Mouse (Mus musculus): ENCODE results near the gene Srp9. TPM values are rescaled to one million over a fixed set of nuclear protein-coding genes. Genes with fewer than 3 reads are reported as not detected.
"Not testable (repeated sequence)": the region's sequence is repeated elsewhere in the genome, so short reads cannot be mapped to it uniquely, and the experiment has no call there.

Gene Srp9
- total RNA-seq, 2 experiments from 2014 or later, result 64.7 to 68.9 TPM

DNA sequence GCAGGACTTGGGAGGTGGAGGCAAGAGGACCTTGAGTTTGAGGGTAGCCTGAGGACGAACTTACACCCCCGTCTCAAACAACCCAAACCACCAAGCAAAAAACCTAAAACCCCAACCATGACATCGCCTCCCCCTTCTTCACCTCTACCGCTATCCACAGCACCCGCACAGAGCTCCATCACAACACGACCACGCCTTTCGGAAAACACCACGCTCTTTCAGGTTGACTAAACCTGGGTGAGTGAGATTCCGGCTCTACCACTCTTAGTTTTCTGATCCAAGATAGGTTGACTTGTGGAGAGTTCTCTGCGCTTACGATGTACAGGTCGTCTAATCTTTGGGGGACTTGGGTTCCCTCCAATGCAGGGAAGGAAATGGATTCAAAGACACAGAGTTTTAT lies 18.2 kb downstream of the Srp9 start:
- no peak for DNase-seq (ENCODE audit: low spot score in 2 of 2)

DNA sequence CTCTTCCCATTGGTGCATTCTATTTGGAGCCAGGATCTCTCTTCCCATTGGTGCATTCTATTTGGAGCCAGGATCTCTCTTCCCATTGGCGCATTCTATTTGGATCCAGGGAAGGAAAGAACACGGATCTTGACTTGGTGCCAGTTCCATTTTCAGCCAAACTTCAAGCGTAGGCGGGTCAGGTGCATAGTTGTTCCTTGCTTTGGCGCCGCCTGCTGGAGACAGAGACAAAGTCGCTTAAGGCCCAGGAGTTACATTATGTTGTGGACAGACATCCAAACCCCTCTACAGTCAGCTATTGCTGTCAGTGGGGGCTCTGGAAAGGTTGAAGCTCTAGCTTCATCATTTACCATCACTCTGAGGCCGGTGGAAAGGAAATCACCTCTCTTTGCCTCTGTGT lies 18.8 kb downstream of the Srp9 start:
- no peak for DNase-seq (ENCODE audit: low spot score in 2 of 2)

DNA sequence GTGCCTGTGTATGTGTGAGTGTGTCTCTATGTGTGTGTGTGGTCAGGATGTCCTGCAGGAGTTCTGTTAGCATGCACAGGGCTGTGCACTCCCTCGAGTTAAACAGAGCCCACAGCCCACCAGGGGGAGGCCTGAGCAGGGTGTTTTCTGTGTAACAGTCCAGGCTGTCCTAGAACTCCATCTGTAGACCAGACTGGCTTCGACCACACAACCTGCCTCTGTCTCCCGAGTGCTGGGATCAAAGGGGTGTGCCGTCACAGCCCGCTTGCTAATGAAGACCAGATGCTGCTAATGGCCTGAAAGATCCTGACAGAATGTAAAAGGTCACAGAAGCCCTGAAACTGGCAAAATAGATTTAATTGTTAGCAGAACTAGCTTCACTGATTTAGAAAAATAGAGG lies 21.0 kb downstream of the Srp9 start:
- DNase-seq (ENCODE audit: low spot score in 2 of 2), result no peak

GRCm38 (mm10) chr1:182148864-182149514 lies 24.5 kb downstream of the Srp9 start:
- DNase-seq (ENCODE audit: low spot score in 2 of 2), result no peak

DNA sequence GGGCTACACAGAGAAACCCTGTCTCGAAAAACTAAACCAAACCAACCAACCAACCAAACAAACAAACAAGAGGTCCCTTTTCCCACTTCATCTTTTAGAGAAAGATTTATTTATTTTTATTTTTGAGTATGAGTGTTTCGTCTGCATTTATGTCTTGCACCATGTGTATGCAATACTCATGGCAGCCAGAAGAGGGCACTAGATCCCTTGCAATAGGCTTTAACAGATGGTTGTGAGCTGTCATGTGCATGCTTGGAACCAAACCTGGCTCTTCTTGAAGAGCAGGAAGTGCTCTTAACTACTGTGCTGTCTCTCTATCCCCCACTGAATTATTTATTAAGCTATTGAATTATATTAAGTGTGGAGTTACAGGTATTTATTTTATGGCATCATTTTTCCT lies 25.4 kb downstream of the Srp9 start:
- no peak for DNase-seq (ENCODE audit: low spot score in 2 of 2)

DNA sequence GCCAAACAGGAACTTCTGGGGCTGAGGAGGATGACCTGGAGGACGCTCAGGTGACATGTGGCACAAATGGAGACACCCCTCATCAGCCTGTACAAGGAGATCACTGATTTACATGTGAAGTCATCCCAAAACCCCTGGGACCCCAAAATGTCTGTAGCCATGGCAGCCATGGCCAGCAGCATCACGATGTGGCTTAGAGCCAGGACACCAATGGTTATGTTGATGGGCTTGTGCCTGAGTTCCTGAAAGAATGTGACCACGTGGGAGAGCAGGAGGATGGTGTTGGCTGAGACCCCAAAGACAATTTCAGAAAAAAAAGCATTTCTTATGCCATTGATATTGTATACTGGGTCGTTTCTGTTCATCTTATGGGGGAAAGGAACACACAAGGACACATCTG lies 33.2 kb downstream of the Srp9 start:
- no peak for DNase-seq (ENCODE audit: low spot score in 2 of 2)

GRCm38 (mm10) chr1:182159575-182159974 lies 35.0 kb downstream of the Srp9 start:
- no peak for DNase-seq (ENCODE audit: low spot score in 2 of 2)

DNA sequence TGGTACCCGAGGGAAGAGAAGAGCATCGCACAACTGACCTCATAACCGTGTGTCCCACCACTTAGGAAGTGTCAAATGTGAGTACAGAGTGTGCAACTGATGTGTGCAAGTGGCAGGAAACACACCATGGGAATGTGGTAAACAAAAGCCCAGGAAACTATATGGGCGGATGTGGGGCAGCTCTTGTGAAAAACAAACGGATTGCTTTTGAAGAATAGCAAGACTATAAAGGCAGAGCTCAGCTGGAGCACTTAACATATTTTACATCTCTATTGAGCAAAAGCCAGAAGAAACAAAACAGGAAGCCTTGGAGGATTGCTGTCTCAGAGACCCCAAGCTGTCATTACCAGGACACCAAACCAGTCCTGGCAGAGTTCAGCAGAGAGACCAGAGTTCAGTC lies 38.4 kb downstream of the Srp9 start:
- DNase-seq (ENCODE audit: low spot score in 2 of 2), result no peak

DNA sequence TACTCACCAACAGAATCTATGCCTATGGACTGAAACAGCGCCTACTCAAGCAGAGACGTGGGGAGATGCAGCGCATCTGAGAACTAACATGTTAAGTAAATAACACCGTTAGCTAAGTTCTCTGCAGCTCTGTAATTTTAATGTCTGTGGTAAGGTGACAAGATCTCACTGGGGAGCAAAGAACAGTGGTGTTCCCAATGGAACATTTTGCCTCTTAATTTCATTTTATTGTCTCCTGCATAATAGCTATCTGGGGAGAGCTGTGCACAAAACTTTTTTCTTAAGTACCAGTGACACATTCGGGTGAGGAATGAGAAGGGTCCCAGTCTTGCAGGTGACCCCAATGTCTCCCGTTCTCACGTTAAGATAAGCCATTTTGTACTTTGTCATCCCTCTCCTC lies 39.8 kb downstream of the Srp9 start, which contains the start of gene Vmn1r1:
Gene Vmn1r1, minus strand, starts transcription at position 101 of the 400 bp plus-strand sequence.
- DNase-seq (ENCODE audit: low spot score in 2 of 2), result no peak

DNA sequence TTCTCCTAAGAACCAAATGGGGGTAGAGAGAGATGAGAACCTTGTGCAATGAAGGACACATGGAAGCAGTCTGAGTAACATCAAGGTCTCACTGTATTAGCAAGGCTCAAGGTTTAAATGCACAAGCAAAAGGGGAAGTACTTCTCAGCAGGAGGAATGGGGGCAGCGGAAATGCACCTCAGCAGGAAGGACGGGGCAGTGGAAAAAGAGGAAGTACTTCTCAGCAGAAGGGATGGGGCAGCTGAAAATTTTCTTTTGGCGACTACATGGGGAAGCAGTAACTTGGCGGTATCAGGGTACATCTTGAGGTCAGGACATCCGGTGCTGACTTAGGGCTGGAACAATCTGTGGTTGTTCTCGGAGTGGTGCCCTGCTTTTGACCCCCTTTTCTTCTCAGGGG lies 45.7 kb downstream of the Srp9 start:
- DNase-seq (ENCODE audit: low spot score in 2 of 2), result not testable (repeated sequence)

DNA sequence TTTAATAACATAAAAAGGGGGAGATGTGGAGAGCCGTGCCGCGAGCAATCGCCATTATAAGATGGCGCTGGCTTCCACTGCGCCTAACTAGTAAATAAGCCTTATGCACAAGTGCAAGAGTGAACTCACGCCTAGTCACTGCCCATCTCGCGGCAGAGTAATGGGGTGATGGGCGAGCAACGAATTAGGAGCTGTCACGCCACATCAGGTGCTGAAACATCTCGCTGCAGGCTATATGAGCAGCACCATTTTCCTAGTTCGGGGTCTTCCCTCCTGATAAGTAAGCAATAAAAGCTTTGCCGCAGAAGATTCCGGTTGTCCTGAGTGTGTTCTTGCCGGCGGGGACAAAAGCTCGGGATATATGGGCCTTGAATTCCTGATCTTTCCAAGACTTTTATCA lies 52.4 kb downstream of the Srp9 start:
- DNase-seq (ENCODE audit: low spot score in 2 of 2), result not testable (repeated sequence)

GRCm38 (mm10) chr1:182181456-182182305 lies 57.1 kb downstream of the Srp9 start:
- DNase-seq (ENCODE audit: low spot score in 2 of 2), result no peak

Other genes starting within 250 kb of the Srp9 start
- gene Enah, start 104.7 kb upstream of the Srp9 start, total RNA-seq (2021), result 100 to 1,000 TPM; 145 to 154 TPM
- not detected for gene Vmn1r1, start 39.7 kb downstream of the Srp9 start, total RNA-seq (2021)
- 10 to 100 TPM; 70.1 to 70.9 TPM for gene Degs1, start 158.1 kb downstream of the Srp9 start, total RNA-seq (2021)
- gene Fbxo28, start 216.9 kb downstream of the Srp9 start, total RNA-seq (2021), result 10 to 100 TPM; 59.6 TPM